Mouse (Mus musculus) ES-E14 (cell line): Measurements from ENCODE around the gene Iffo1. TPM values are rescaled to one million over a fixed set of nuclear protein-coding genes. Genes with fewer than 3 reads are reported as not detected.

Source experiments
- DNase-seq: peaks from one replicate; pipeline ENCODE4 v3.0.0-alpha.2; 2013; ENCODE audit warnings: low read depth, low spot score
- H3K27ac ChIP-seq: 2 replicates; pipeline ENCODE4 v1.5.1; 2012; ENCODE audit warnings: low read depth, mild to moderate bottlenecking, low read length, moderate library complexity, mixed read lengths; ENCODE audit not compliant: poor library complexity, insufficient read depth, severe bottlenecking
- H3K36me3 ChIP-seq: 2 replicates; pipeline ENCODE4 v1.6.1; 2012; ENCODE audit warnings: mild to moderate bottlenecking, low read length, moderate library complexity, mixed read lengths; ENCODE audit not compliant: control insufficient read depth, poor library complexity, insufficient read depth, severe bottlenecking
- H3K4me1 ChIP-seq, 2 experiments: fragments of 150-350 bp in 1 of 2; sonication (generic) in 1 of 2; 2 replicates each; pipeline ENCODE4 v1.6.1; 2012; ENCODE audit warnings: low read length in 2 of 2, mild to moderate bottlenecking in 1 of 2, mixed read lengths in 1 of 2; ENCODE audit not compliant: control insufficient read depth in 2 of 2, insufficient read depth in 2 of 2, poor library complexity in 1 of 2
- H3K4me3 ChIP-seq, 2 experiments: fragments of 150-350 bp in 1 of 2; sonication (generic) in 1 of 2; 2 replicates each; pipeline ENCODE4 v1.5.1; 2012; ENCODE audit warnings: low read length in 2 of 2, low read depth in 1 of 2, mild to moderate bottlenecking in 1 of 2, mixed read lengths in 1 of 2; ENCODE audit not compliant: insufficient read depth in 1 of 2, poor library complexity in 1 of 2, severe bottlenecking in 1 of 2
- H3K9ac ChIP-seq: 2 replicates; pipeline ENCODE4 v1.6.1; 2012; ENCODE audit warnings: low read depth, mild to moderate bottlenecking, low read length, mixed read lengths; ENCODE audit not compliant: poor library complexity, insufficient read depth, severe bottlenecking
- H3K9me3 ChIP-seq: fragments of 150-350 bp; sonication (generic); 2 replicates; pipeline ENCODE4 v1.6.1; 2012; ENCODE audit warnings: low read depth, mild to moderate bottlenecking, low read length; ENCODE audit not compliant: control insufficient read depth, insufficient read depth
- CHD2 ChIP-seq: IDR thresholded peaks from 2 replicates; pipeline ENCODE4 v1.6.1; 2014; ENCODE audit warnings: mild to moderate bottlenecking, low read depth, low read length, inconsistent platforms
- HCFC1 ChIP-seq: IDR thresholded peaks from 2 replicates; pipeline ENCODE4 v1.6.1; 2012; ENCODE audit warnings: low read length, inconsistent platforms, borderline replicate concordance; ENCODE audit not compliant: insufficient read depth
- MAFK ChIP-seq: IDR thresholded peaks from 2 replicates; pipeline ENCODE4 v1.6.1; 2014; ENCODE audit warnings: mild to moderate bottlenecking, low read depth, low read length, inconsistent platforms; ENCODE audit not compliant: insufficient read depth
- ZC3H11A ChIP-seq: IDR thresholded peaks from 2 replicates; pipeline ENCODE4 v1.6.1; 2012; ENCODE audit warnings: low read depth, mild to moderate bottlenecking, inconsistent platforms, low read length, borderline replicate concordance
- ZNF384 ChIP-seq: IDR thresholded peaks from 2 replicates; pipeline ENCODE4 v1.6.1; 2012; ENCODE audit warnings: low read depth, low read length, inconsistent platforms
- in situ Hi-C, 2 experiments: fragments of 600-800 bp; cut with MboI; formaldehyde crosslinking; loops; one replicate each; pipeline ENCODE4 v1.15.1; 2025; ENCODE audit warnings: low sequenced_read_pairs in 2 of 2, inconsistent platforms in 1 of 2; ENCODE audit not compliant: unreplicated experiment in 2 of 2
- total RNA-seq: library from RNA; depleted of rRNA; stranded (reverse); fragments of 300-350 nt; gene quantifications from 2 replicates; pipeline ENCODE4 v1.2.3, GENCODE M21; 2012

The Iffo1 gene
- total RNA-seq, 1 experiment: 15.1 TPM

- TF ChIP-seq MAFK (no peak), CHD2 (no peak), HCFC1 (no peak), ZC3H11A (no peak), ZNF384 (no peak)
- H3K4me3 ChIP-seq: no peak overlapping the region
- peaks cover 0 to 12% of the 10 kb centered on the region in 2 experiments; a peak in 1 of 4 replicates for H3K4me1 ChIP-seq
- H3K27ac ChIP-seq: no peak overlapping the region
- in situ Hi-C loops: no loop called here
- no peak for DNase-seq
- peaks cover 85% of the 10 kb centered on the region for H3K36me3 ChIP-seq
- no peak overlapping the region for H3K9ac ChIP-seq
- H3K9me3 ChIP-seq: no peaks in the 10 kb centered on the region
Observed at GRCm38 (mm10) chr6:125104223-125104622, 40.8 kb upstream of the Iffo1 start.

GRCm38 (mm10) chr6:125107705-125108104, 37.3 kb upstream of the Iffo1 start:
- DNase-seq: no peak
- Histone ChIP-seq H3K4me3 (no peak overlapping the region), H3K27ac (no peak overlapping the region), H3K9me3 (no peaks in the 10 kb centered on the region), H3K36me3 (peaks cover 81% of the 10 kb centered on the region), H3K9ac (no peak overlapping the region), H3K4me1 (no peaks in the 10 kb centered on the region)
- TF ChIP-seq ZC3H11A: no peak
- no peak for TF ChIP-seq CHD2
- no peak for TF ChIP-seq MAFK
- no peak for TF ChIP-seq HCFC1
- TF ChIP-seq ZNF384: no peak
- in situ Hi-C loops: no loop called here

- Histone ChIP-seq H3K4me1 (no peaks in the 10 kb centered on the region), H3K36me3 (peaks cover 84% of the 10 kb centered on the region), H3K4me3 (no peak overlapping the region), H3K9me3 (no peaks in the 10 kb centered on the region), H3K27ac (no peak overlapping the region), H3K9ac (no peak overlapping the region)
- TF ChIP-seq ZC3H11A (no peak), MAFK (no peak), CHD2 (no peak), ZNF384 (no peak), HCFC1 (no peak)
- in situ Hi-C loops: no loop called here
- no peak for DNase-seq
Observed at GRCm38 (mm10) chr6:125109371-125109770, 35.7 kb upstream of the Iffo1 start.

GRCm38 (mm10) chr6:125110927-125111326, 34.1 kb upstream of the Iffo1 start:
- Histone ChIP-seq H3K27ac (no peak overlapping the region), H3K9me3 (no peaks in the 10 kb centered on the region), H3K4me1 (no peaks in the 10 kb centered on the region), H3K36me3 (peaks cover 74% of the 10 kb centered on the region), H3K4me3 (no peak overlapping the region), H3K9ac (no peak overlapping the region)
- in situ Hi-C loops: no loop called here
- TF ChIP-seq HCFC1: no peak
- TF ChIP-seq ZC3H11A: no peak
- DNase-seq: no peak

GRCm38 (mm10) chr6:125112553-125112952, 32.5 kb upstream of the Iffo1 start:
- H3K27ac ChIP-seq: no peak overlapping the region
- TF ChIP-seq CHD2 (no peak), MAFK (no peak), HCFC1 (no peak), ZNF384 (no peak), ZC3H11A (no peak)
- peaks cover 73% of the 10 kb centered on the region for H3K36me3 ChIP-seq
- in situ Hi-C loops: no loop called here
- H3K9ac ChIP-seq: no peak overlapping the region
- H3K4me1 ChIP-seq: no peaks in the 10 kb centered on the region
- DNase-seq: no peak
- H3K9me3 ChIP-seq: no peaks in the 10 kb centered on the region
- no peak overlapping the region for H3K4me3 ChIP-seq
